Mouse (Mus musculus) hindbrain, postnatal 0 days (tissue): Measurements from ENCODE around the gene Slco4a1. TPM values are rescaled to one million over a fixed set of nuclear protein-coding genes. Genes with fewer than 3 reads are reported as not detected.
A peak's percentile ranks its signal among the peaks of the same experiment; 100 is the strongest.

Experiments used
- ATAC-seq: fragments of 200-750 bp; cut with Nextera tagmentation; 2 replicates; pipeline ENCODE4 v1.8.0; 2017; ENCODE audit warnings: mild to moderate bottlenecking, moderate TSS enrichment, moderate library complexity
- DNase-seq: peaks from one replicate; pipeline ENCODE4 v3.0.0-alpha.2; 2015; ENCODE audit warnings: low spot score
- H3K27ac ChIP-seq: fragments of 300-500 bp; sonication (generic); 2 replicates; pipeline ENCODE4 v1.5.1; 2014; ENCODE audit warnings: mild to moderate bottlenecking
- H3K27me3 ChIP-seq: fragments of 300-500 bp; sonication (generic); 2 replicates; pipeline ENCODE4 v1.6.1; 2014; ENCODE audit warnings: low read length, mixed read lengths; ENCODE audit not compliant: insufficient read depth
- H3K36me3 ChIP-seq: fragments of 300-500 bp; sonication (generic); 2 replicates; pipeline ENCODE4 v1.6.1; 2014; ENCODE audit warnings: low read length, mixed read lengths; ENCODE audit not compliant: insufficient read depth
- H3K4me1 ChIP-seq: fragments of 300-500 bp; sonication (generic); 2 replicates; pipeline ENCODE4 v1.6.1; 2014; ENCODE audit warnings: antibody characterized with exemption, low read length, mixed read lengths; ENCODE audit not compliant: insufficient read depth
- H3K4me2 ChIP-seq: fragments of 300-500 bp; sonication (generic); 2 replicates; pipeline ENCODE4 v1.6.1; 2014; ENCODE audit warnings: low read depth, mild to moderate bottlenecking, low read length, moderate library complexity, mixed read lengths
- H3K4me3 ChIP-seq: fragments of 300-500 bp; sonication (generic); 2 replicates; pipeline ENCODE4 v1.5.1; 2014; ENCODE audit warnings: low read length
- H3K9ac ChIP-seq: fragments of 300-500 bp; sonication (generic); replicated peaks from 2 replicates; pipeline ENCODE4 v1.6.1; 2014; ENCODE audit warnings: mild to moderate bottlenecking, low read length, moderate library complexity, mixed read lengths
- H3K9me3 ChIP-seq: fragments of 300-500 bp; sonication (generic); 2 replicates; pipeline ENCODE4 v1.6.1; 2016; ENCODE audit warnings: low read length, mixed read lengths
- CTCF ChIP-seq: IDR thresholded peaks from 2 replicates; pipeline ENCODE4 v1.5.1; 2016; ENCODE audit warnings: antibody characterized with exemption, control low read depth, low read depth
- WGBS: fragments of 180-500 bp; shearing (Covaris S2); extraction: QIAGEN DNeasy Blood & Tissue Kit; methylation state at CpG from one replicate; pipeline ENCODE4 v1.1.7; 2014; 5-methylcytosine and 5-hydroxymethylcytosine counted together
- polyA plus RNA-seq: library from polyadenylated mRNA; unstranded; fragments of >200 nt; fragmentation: Nextera tagmentation; extraction: Ambion mirVana; gene quantifications from 2 replicates; pipeline ENCODE4 v1.2.1, GENCODE M21; 2015
- total RNA-seq: library from RNA; depleted of rRNA; stranded (reverse); fragments of >200 nt; gene quantifications from 2 replicates; pipeline ENCODE4 v1.2.3, GENCODE M21; 2014; rRNA removed

Slco4a1 gene
- total and polyA plus RNA-seq, 2 experiments from 2014 or later = 2.0 to 5.4 TPM

- TF ChIP-seq CTCF = no peak
- 35% methylated on average over 3 of the region's 3 CpGs for WGBS
- Histone ChIP-seq H3K36me3 (no peaks in the 10 kb centered on the region), H3K9ac (no peak overlapping the region), H3K4me3 (no peak overlapping the region), H3K4me2 (no peak overlapping the region), H3K27ac (no peak overlapping the region), H3K27me3 (no peaks in the 10 kb centered on the region), H3K9me3 (no peaks in the 10 kb centered on the region), H3K4me1 (peaks cover 8% of the 10 kb centered on the region; the same call in 1 of the 2 replicates)
- no peak for ATAC-seq
- DNase-seq = peak; percentile 30
These were observed 57.0 kb downstream of the Slco4a1 start for GRCm38 (mm10) chr2:180513019-180513418.

- ATAC-seq (no peak), DNase-seq (no peak)
- Histone ChIP-seq H3K9ac (no peak overlapping the region), H3K4me3 (no peak overlapping the region), H3K9me3 (no peaks in the 10 kb centered on the region), H3K36me3 (no peaks in the 10 kb centered on the region), H3K4me1 (peaks cover 8% of the 10 kb centered on the region; the same call in 1 of the 2 replicates), H3K27me3 (no peaks in the 10 kb centered on the region), H3K4me2 (no peak overlapping the region), H3K27ac (no peak overlapping the region)
- 40% methylated on average over 4 of the region's 4 CpGs for WGBS
- TF ChIP-seq CTCF = no peak
These were observed 57.8 kb downstream of the Slco4a1 start for GRCm38 (mm10) chr2:180513835-180514234.

DNA sequence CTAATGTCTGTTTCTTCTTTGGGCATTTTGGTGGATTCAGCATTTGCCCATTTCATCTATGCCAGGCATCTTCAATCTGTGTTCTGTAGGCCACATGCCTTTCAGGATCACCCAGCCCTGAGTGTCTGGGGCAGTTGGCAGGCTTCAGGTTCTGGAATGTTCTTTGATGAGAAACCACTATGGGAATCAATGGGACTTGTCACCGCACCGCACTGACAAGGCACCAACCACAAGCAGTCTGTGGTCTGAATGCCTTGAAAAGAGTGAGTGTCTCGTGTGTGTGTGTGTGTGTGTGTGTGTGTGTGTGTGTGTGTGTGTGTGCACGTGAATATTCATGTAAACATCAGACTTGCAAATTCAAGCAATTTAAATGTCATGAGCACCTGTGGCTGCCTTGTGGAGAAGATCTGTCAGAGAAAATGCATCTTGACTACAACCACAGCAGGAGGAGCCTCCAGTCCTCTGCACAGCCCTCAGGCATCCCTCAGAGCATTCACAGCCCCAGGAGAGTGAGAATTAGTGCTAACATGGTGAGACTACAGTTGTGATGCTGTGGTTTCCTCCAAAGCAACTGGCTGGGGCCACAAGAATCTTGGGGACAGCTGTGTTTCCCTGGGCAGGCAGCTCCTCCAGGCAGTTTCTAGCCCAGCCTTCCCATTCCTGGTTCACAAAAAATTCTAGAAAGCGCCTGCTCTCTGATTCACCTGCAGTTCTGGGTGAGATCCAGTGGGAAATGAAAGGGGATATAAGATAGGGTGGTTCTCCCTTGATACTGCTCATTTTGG, 65.6 kb downstream of the Slco4a1 start:
- no peak for TF ChIP-seq CTCF
- no peaks in the 10 kb centered on the region for H3K4me1 ChIP-seq
- H3K9ac ChIP-seq = no peak overlapping the region
- H3K4me3 ChIP-seq = no peak overlapping the region
- H3K9me3 ChIP-seq = no peaks in the 10 kb centered on the region
- no peak overlapping the region for H3K27ac ChIP-seq
- H3K4me2 ChIP-seq = no peak overlapping the region
- 44% methylated on average over 5 of the region's 5 CpGs for WGBS
- no peaks in the 10 kb centered on the region for H3K36me3 ChIP-seq
- ATAC-seq (no peak), DNase-seq (no peak)
- H3K27me3 ChIP-seq = no peaks in the 10 kb centered on the region

DNA sequence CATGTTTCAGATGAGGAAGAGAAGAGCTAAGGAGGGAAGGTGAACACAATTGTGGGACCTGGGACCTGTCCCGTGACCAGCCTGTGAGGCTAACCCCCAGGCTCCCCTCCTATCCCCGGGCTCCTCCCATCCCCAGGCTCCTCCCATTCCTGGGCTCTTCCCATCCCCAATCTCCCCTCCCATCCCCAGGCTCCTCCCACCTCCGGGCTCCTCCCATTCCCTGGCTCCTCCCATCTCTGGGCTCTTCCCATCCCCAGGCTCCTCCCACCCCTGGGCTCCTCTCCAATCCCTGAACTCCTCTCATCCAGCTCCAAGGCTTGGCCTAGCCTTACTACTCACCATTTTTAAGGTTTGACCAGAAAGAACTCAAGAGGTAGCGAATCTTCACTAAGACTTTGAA, 66.8 kb downstream of the Slco4a1 start:
- no peaks in the 10 kb centered on the region for H3K36me3 ChIP-seq
- H3K4me1 ChIP-seq = no peaks in the 10 kb centered on the region
- DNase-seq (no peak), ATAC-seq (no peak)
- H3K9me3 ChIP-seq = no peaks in the 10 kb centered on the region
- H3K4me3 ChIP-seq = no peak overlapping the region
- H3K4me2 ChIP-seq = no peak overlapping the region
- TF ChIP-seq CTCF = no peak
- 81% methylated on average over 4 of the region's 4 CpGs for WGBS
- no peak overlapping the region for H3K9ac ChIP-seq
- no peak overlapping the region for H3K27ac ChIP-seq
- no peaks in the 10 kb centered on the region for H3K27me3 ChIP-seq

Other genes with a start within 250 kb of the Slco4a1 start
- gene Lama5, start 230.4 kb upstream of the Slco4a1 start, total RNA-seq = 10.3 and 16.5 TPM in 2 replicates
- 2.7 and 3.5 TPM in 2 replicates for gene Lama5, start 230.4 kb upstream of the Slco4a1 start, polyA plus RNA-seq
- gene Rps21, start 198.9 kb upstream of the Slco4a1 start, total RNA-seq = 752 and 857 TPM in 2 replicates
- 445 and 465 TPM in 2 replicates for gene Rps21, start 198.9 kb upstream of the Slco4a1 start, polyA plus RNA-seq
- 56.8 and 60.5 TPM in 2 replicates for gene Cables2, start 182.7 kb upstream of the Slco4a1 start, total RNA-seq
- gene Cables2, start 182.7 kb upstream of the Slco4a1 start, polyA plus RNA-seq = 25.1 and 26.4 TPM in 2 replicates
- gene Rbbp8nl, start 166.4 kb upstream of the Slco4a1 start, total RNA-seq = not detected in 2 replicates
- gene Rbbp8nl, start 166.4 kb upstream of the Slco4a1 start, polyA plus RNA-seq = not detected in 2 replicates
- not detected in 2 replicates for gene Gata5, start 121.5 kb upstream of the Slco4a1 start, total RNA-seq
- gene Gata5, start 121.5 kb upstream of the Slco4a1 start, polyA plus RNA-seq = not detected in 2 replicates
- 9.0 and 11.1 TPM in 2 replicates for gene Ntsr1, start 43.7 kb downstream of the Slco4a1 start, total RNA-seq
- 2.8 and 2.9 TPM in 2 replicates for gene Ntsr1, start 43.7 kb downstream of the Slco4a1 start, polyA plus RNA-seq
- gene Mrgbp, start 125.1 kb downstream of the Slco4a1 start, total RNA-seq = 48.2 and 49.3 TPM in 2 replicates
- 32.5 and 36.0 TPM in 2 replicates for gene Mrgbp, start 125.1 kb downstream of the Slco4a1 start, polyA plus RNA-seq
- 88.5 and 106 TPM in 2 replicates for gene Ogfr, start 133.0 kb downstream of the Slco4a1 start, total RNA-seq
- gene Ogfr, start 133.0 kb downstream of the Slco4a1 start, polyA plus RNA-seq = 82.9 and 84.4 TPM in 2 replicates
- 82.0 and 98.9 TPM in 2 replicates for gene Col9a3, start 141.5 kb downstream of the Slco4a1 start, total RNA-seq
- 90.1 and 95.8 TPM in 2 replicates for gene Col9a3, start 141.5 kb downstream of the Slco4a1 start, polyA plus RNA-seq
- gene Tcfl5, start 186.5 kb downstream of the Slco4a1 start, total RNA-seq = 5.8 and 7.2 TPM in 2 replicates
- 0.91 and 1.0 TPM in 2 replicates for gene Tcfl5, start 186.5 kb downstream of the Slco4a1 start, polyA plus RNA-seq